Mouse (Mus musculus) thymus, postnatal 4 days (tissue): ENCODE measurements around the gene Rasgrp2.
A peak's percentile ranks its signal among the peaks of the same experiment; 100 is the strongest.

Source experiments
- DNase-seq: peaks from one replicate; pipeline ENCODE4 v3.0.0; 2021

The Rasgrp2 gene

DNA sequence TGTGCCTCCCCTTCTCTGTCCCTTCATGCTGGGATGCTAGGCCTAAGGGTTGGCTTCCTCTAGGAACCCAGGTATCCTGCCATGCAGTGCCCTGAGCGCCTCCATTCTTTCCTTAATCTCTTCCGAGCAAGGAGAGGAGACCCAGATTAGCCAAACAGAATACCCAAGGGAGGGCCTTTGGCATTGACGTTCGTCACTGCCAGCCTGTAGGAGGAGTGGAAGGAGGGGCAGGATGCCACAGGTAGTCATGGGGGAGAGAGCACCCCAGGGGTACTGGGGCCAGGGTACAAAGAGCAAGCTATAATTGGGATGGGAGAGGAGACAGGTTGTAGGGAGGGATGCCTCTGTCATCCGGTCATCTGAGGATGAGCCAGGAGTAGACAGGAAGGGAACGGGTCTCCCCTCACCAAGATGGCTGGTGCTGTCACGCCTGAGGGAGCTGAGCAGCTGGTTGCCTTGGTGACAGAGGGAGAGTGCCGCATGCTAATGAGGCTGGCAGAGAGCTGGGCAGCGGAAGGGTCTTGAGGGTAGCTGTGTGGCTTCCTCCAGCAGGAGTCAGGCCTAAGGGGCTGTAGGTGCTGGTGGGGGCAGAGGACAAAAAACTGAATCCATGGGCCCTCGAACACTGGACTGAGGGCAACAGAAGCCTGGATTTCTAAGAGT is 46.8 kb downstream of the Rasgrp2 start:
- DNase-seq: no peak

DNA sequence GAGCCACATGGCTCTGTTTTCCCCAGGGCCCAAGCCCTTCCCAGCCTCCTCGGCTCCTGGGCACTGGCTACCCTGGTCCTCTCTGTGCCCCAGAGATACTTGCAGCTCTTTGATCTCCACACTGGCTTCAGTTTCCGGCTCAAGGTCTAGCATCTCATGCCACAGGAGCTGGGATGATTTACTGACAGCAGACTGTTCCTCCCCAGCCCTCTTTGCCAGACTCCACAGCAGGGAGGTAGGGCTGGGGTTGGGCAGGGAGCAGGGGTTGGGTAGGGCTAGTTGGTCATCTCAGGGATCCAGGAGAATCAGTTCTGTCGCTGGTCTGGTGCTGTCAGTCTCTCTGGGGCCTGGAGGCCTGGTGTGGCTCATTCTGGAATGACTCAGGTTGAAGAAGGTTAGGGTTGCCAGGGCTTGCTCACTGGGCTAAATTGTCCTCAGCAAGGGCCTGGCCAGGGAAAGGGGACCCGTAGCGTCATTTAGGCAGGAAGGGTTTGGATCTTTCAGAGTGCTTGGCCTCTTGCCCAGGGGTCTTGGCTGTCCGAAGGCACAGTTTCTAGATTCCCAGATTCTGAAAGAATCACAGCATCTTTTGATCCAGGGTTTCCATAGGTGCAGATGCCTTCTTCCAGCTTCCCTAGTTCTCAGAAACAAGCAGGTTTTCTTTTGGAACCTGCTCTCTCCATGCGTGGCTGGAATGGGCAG is 47.7 kb downstream of the Rasgrp2 start:
- DNase-seq: no peak

DNA sequence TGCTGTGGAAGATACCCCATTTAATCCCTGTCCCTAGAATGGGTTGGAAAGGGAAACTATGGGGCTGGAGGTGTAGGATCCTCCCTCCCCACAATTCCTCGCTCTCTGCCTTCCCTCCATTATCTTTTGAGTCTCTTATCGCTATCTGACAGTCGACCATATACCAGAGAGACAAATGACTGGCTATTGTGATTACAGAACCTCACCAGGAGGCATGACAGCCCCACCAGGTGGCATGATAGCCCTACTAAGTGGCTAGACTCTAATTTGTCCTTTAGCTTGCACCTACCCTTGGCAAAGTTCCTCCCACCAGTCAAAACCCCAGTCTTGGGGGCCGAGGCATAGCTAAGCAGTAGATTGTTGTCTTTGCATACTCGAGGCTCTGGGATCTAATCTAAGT is 49.6 kb downstream of the Rasgrp2 start:
- DNase-seq: no peak

DNA sequence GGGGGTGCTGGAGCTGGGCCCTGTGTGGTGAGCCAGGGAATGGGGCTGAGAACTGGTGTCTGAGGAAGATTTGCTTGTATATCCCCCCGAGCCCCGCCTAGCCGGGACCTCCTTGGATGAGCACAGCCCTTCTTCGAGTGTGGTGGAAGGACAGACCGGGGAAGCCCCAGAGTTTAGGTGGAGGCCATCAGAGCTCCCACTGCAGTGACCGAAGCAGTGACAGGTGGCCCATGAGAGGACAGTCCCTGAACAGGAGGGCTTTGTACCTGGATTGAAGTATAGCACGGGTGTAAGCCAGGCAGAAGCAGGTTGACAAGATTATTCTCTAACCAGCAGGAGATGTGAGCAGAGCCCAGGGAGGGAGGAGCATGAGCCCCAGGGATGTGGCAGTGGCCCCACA is 50.7 kb downstream of the Rasgrp2 start:
- DNase-seq: no peak

DNA sequence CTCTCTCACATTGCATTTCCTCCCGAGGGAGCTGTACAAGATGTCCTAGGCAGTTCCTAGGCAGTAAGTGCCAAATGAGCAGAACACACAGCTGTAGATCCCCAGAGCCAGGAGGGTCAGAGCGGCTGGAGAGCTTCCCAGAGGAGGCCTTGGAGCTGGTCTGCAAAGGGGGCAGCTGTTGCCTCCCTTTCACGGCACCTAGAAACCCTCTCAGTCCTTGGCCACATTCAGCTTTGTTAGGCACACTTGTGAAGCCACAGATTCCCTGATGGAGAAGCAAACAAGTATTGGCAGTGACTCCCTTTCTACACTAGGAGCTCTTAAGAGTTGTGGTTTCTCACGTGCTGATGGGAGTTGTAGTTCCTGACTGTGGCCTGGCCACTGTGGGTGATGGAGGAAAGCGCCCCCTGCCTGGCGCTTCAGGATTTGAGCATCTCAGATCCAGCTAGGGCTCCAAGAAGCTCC is 52.9 kb downstream of the Rasgrp2 start:
- DNase-seq: peak; percentile 84

DNA sequence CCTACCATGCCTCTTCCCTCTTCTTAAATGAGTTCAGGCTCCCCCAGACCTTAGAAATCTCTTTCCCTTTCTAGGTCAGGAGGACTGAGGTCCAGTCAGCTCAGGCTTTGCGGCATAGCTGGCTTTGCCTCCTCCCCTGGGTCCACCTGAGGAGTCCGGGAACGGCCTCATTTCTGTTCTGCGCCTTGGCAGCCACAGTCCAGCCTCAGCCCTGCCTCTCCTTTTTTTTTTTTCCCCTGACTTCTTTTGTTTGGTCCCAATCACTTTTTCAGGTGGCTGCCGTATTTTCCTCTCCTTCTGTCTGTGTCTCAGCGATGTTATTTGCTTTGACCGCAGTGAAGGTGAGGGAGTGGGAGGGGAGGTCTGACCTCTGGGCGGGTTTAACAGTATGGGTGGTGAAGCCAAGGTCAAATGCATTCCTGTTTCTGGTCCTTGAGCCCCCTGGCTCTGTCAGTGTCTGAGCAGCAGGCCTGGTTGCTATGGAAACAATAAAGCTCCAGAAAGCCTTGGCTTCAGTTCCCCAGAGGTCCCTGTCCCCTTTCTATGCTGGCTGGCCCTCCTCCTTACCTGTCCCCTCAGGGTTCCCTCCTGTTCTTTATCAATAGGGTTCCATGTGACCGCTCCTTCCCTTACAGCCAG is 53.7 kb downstream of the Rasgrp2 start:
- DNase-seq: no peak

DNA sequence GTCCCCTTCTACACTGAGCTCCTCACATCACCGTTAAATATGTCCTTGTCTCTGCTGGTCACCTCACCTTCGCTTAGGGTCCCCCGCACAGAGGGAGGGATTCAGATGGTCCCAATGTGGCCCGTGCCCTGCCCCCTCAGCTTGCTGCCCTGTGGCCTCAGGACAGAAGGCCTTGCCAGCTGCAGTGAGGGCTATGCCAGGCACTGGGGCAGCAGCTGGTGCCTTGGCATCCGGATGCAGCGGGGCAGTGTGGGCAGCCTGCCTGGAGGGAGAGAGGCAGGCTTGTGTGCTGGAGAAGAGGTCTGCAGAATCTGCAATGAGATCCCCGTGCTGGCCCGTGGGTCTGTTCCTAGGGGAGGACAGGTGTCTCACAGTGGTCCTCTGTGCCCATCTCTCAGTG is 54.2 kb downstream of the Rasgrp2 start:
- DNase-seq: no peak

DNA sequence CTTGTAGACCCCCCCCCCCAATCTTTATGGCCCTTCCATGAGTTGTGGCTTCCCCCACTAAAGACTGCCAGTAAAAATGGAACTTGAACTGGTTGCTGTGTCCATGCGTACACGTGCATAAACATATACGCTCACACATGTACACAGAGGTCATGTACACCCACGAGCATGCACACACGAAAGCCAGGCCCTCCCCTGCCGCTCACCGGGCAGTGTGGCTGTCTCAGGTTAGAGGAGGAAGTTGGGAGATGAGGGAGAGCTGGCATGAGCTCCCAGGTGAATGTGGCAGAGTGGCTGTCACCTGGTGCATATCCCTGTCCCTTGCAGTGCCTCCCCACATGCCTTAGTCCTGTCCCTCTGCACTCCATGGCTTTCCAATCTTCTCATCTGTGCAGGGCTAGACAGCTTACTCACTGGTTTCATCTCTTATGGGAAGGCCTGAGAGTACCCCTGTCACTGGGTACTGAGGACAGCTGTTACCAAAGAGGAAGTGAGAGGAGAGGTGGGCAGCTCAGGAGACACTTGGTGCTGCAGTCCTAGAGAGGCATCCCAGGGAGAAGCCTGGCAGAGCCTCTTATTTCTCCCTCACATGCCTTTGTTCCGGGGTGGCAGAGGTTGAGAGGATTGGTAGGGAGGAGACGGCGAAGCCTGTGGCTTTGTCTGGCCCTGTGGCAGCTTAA is 55.0 kb downstream of the Rasgrp2 start:
- no peak for DNase-seq

DNA sequence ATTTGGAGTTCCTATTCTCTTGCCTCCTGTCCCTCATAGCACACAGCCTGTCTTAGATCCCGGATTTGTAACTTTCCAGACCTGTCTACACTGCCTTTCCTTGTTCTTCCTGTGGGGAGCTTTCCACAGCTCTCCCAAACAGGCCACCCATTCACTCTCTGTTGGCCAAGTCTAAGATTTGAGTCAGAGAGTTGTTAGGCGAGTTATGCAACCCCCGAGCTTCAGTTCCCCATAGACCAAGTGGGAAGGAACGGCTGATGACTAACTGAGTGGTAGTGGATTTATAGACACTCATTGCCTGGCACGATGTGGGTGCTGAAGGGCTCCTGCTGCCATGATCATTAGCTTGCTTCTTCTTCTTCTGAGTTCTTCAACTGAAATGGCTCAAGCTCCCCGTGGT is 60.4 kb downstream of the Rasgrp2 start:
- no peak for DNase-seq

DNA sequence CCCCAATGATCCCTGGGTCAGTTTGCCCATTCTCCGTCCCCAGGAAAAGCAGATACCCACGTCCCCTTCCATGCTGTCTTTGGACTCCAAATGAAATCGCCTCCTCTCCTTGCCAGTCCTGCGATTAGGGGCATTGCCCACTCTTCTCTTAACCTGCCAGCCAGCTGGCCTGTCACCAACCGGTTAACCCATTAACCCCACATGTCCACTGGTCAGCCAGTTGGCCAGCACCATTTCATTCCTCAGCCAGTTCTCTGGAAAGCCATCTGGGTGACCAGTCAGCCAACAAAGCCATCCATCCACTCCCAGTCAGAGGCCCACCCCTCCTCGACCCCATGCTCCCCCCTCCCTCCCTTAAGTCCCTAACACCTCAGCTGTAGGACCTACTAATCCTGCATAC is 63.7 kb downstream of the Rasgrp2 start:
- no peak for DNase-seq

DNA sequence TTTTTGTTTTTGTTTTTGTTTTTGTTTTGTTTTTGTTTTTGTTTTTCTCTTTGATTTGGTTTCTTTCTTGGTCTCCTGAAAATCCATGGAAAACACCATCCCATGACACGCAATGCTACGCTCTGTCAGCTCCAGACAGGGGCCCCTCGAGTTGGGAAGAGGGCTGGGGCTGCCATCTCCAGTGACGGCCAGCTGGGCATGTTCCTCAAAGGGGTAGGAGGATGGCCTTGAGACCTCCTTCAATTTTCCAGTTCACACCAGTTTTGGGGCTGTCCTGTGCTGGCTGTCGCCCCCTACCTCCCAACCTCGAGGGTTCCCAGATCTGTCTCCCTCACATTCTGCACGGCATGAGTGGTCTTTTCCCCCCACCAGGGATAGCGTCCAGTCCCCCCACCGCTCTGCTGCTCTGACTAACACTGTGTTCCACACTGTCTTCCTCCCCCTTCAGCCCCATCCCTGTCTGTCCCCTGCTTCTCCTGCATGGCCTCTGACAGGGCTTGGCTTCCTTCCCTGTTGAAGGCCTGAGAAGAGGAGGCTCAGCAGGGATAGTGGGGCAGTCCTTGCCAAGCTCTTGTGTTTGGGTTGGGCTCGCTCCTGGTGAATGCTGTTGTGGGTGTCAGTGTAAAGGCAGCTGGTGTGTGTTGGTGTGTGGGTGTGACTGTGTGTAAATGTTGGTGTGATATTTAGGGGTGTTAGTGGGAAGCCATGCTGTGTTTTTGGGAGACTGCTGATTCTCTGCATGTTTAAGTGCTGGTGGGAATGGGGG is 65.3 kb downstream of the Rasgrp2 start:
- no peak for DNase-seq
